Mouse (Mus musculus) lung, adult 2 months (tissue): ENCODE results near the gene Aar2. TPM values are rescaled to one million over a fixed set of nuclear protein-coding genes. Genes with fewer than 3 reads are reported as not detected.

ENCODE experiments used
- DNase-seq: peaks from one replicate; pipeline ENCODE4 v3.0.0; 2022
- H3K4me1 ChIP-seq: fragments of 200-500 bp; 2 replicates; pipeline ENCODE4 v1.6.1; 2011; ENCODE audit warnings: low read length; ENCODE audit not compliant: control insufficient read depth, insufficient read depth
- H3K4me3 ChIP-seq: fragments of 200-500 bp; replicated peaks from 2 replicates; pipeline ENCODE3; 2011; ENCODE audit warnings: low read depth, mild to moderate bottlenecking, control low read depth, low read length; ENCODE audit errors: extremely low read depth
- CTCF ChIP-seq: fragments of 200-500 bp; IDR thresholded peaks from 2 replicates; pipeline ENCODE4 v1.5.1; 2011; ENCODE audit warnings: mild to moderate bottlenecking, low read length, control low read depth; ENCODE audit not compliant: insufficient read depth
- POLR2A ChIP-seq: fragments of 200-500 bp; IDR thresholded peaks from 2 replicates; pipeline ENCODE4 v1.6.1; 2011; ENCODE audit warnings: low read depth, mild to moderate bottlenecking, control low read depth, low read length, borderline replicate concordance; ENCODE audit errors: extremely low read depth
- WGBS: fragments of 180-500 bp; shearing (Covaris S2); methylation state at CpG from one replicate; pipeline ENCODE4 v1.1.7; 2018; 5-methylcytosine and 5-hydroxymethylcytosine counted together
- polyA plus RNA-seq: library from polyadenylated mRNA; depleted of rRNA; stranded (reverse); fragments of >200 nt; gene quantifications from 2 replicates; pipeline ENCODE4 v1.2.3, GENCODE M21; 2012

Aar2 gene
- polyA plus RNA-seq, 1 experiment = 31.3 TPM

DNA sequence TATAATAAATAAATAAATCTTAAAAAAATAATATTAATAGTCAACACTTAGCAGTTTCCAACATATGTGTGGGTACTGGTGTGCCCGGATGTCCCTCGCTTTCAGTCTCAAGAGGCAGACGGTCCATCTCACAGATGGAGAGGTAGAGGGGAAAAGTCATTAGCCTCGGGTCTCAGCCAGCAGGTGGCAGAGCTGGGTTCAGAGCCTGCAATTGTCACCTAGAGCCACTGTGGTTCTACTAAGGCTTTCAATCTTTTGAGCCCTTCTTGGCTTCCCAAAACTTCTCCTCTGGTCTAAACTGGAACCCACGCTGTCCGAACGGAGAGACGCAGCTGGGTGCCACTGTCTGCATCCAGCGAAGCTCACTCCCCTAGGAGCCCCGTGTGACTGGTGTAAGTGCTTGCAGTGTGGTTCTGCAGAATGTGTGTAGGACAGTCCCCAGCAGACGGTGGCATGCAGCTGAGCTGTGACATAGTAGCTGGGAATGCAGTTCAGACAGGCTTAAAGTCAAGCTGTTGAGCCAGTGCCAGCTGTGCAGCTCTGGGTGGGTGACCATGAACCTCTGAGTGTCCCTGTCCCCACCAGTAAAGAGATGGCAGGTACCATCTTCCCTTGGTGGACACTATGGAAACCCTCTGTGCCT, 36.9 kb downstream of the Aar2 start:
- Histone ChIP-seq H3K4me1 (no peaks in the 10 kb centered on the region), H3K4me3 (no peak overlapping the region)
- TF ChIP-seq CTCF (peak; percentile 45), POLR2A (no peak)
- DNase-seq = no peak
- WGBS = 52% methylated on average over 11 of the region's 11 CpGs

DNA sequence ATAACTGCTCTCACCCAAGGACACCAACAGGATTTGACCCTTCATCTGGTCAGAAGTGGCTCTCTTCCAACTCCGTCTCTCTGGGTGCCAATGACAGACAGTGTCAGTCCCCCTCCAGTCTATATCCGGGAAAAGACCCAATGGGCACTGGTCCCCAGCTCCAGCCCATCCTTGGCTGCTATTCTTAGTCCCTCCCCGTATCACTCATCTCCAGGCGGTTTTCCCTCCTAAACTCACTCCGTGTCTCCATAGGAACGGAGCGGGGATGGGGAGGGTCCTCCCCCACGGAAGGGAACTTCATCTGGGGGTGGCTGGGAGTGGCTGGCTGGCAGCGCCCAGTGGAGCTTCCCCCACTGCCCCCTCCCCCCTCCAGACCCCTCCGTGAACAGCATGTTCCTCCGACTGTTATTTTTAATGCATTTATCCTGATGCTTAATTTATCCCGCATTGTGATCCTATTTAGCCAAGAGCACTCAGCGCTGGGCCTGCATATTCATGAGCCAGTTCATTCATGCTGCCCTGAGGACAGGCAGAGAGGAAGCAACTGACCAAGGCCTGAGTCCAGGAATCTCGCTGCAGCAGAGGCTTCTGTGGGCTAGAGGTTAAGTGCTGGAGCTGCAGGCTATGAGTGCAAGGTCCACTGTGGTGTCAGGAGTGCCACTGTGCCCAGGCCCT, 37.5 kb downstream of the Aar2 start:
- Histone ChIP-seq H3K4me3 (no peak overlapping the region), H3K4me1 (no peaks in the 10 kb centered on the region)
- DNase-seq = no peak
- 44% methylated on average over 14 of the region's 14 CpGs for WGBS
- no peak for TF ChIP-seq POLR2A
- no peak for TF ChIP-seq CTCF

DNA sequence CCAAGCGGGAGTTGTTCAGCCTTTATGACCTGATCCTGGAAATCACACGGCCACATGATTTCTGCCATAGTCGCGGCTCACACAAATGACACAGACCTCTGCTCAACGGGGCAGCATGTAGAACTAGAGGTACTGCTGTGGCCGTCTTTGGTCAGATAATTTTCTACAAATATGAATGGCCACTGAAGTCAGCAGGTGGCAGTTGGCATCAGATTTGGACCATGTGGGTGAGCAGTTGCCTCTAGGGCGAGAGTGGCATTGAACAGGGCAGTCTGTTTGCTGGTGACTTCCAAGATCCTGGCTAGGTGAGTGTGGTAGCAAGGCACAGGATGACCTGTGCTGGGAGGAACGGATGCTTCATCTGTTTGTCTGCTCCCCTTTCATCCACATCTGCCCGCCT, 42.1 kb downstream of the Aar2 start:
- TF ChIP-seq CTCF (no peak), POLR2A (no peak)
- H3K4me1 ChIP-seq = no peaks in the 10 kb centered on the region
- no peak overlapping the region for H3K4me3 ChIP-seq
- 87% methylated on average over 9 of the region's 9 CpGs for WGBS
- DNase-seq = no peak

DNA sequence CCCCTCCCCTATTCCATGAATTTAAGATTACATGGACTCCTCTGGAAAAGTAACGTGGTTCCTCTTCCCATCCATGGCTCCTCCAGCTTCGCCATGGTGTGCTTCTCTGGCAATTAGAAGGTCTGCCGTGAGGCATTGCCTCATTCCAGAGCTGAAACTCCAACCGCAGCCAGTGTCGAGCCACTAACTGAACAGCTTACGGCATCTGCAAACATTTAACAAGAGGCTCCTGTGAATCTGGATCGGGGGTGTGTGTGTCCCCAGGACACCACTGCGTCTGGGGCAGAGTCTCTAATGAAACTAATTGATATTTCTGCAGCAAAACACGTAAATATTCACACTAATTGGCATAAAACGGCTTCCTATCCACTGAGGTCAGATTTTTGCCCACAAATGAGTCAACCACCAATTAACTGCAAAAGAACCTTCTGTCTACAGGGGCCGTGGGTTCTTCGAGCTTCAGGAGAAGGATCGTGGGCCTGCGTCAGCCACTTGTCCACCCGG, 47.7 kb downstream of the Aar2 start:
- no peak for TF ChIP-seq POLR2A
- Histone ChIP-seq H3K4me3 (no peak overlapping the region), H3K4me1 (no peaks in the 10 kb centered on the region)
- WGBS = 58% methylated on average over 15 of the region's 15 CpGs
- DNase-seq = no peak

DNA sequence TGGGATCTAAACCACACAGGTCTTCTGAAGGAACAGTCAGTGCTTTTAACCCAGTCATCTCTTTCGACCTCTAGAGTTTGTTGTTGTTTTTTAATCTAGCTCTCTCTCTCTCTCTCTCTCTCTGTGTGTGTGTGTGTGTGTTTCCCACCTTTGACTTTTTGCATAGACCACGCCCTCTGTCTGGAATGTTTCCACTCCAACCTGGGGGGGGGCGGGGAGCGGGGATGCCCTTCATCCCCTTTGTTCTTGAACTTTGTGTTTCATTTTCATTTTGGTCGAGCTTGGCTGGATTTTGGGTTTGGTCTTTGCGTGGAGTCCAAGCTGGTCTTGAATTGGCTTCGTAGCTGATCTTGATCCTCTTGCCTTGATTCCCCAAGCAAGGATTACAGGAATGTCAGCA, 55.2 kb downstream of the Aar2 start:
- DNase-seq = no peak
- H3K4me3 ChIP-seq = no peak overlapping the region
- 66% methylated on average over 7 of the region's 7 CpGs for WGBS
- H3K4me1 ChIP-seq = no peaks in the 10 kb centered on the region
- TF ChIP-seq CTCF = no peak
- TF ChIP-seq POLR2A = no peak

DNA sequence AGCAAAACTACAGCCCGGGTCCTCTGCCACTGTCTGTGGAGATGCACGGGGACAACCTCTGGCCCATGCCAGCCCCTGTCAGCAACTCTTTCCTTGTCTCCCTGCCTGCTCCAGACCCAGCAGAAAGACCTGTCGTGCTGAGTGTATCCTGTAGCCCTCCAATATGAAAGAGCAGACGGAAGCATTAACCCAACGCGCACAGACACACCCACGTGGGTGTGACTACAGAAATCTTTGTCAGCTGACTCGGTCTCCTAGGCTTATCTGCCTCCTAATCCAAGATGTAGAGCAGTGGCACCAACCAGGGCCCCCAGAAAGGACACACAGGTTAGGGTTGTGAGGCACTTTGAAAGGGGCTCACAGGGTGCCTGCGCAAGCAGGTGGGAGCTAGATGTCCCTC, 56.3 kb downstream of the Aar2 start:
- no peaks in the 10 kb centered on the region for H3K4me1 ChIP-seq
- no peak for TF ChIP-seq POLR2A
- no peak for TF ChIP-seq CTCF
- 73% methylated on average over 9 of the region's 9 CpGs for WGBS
- DNase-seq = no peak
- no peak overlapping the region for H3K4me3 ChIP-seq

DNA sequence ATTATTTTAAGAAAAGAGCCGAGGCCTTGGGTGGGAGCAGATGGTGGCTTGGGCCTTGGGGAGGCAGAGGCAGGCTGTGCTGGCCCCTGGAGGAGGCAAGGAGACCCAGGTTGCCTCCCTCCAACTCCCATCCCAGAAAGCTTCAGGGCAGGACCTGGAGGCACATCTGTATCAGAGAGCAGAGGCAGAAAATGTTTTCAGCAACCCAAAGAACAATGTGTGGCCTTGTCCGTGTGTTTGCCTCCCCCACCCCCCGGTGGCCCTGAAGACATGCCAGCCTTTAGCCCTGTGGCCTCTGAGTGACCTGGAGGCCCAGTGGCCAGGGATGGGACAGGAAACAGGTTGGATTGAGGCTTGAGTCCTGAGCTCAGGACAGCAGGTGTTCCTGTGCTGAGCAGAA, 57.8 kb downstream of the Aar2 start:
- WGBS = 56% methylated on average over 3 of the region's 3 CpGs
- DNase-seq = no peak
- no peak overlapping the region for H3K4me3 ChIP-seq
- no peak for TF ChIP-seq CTCF
- TF ChIP-seq POLR2A = no peak
- H3K4me1 ChIP-seq = no peaks in the 10 kb centered on the region

DNA sequence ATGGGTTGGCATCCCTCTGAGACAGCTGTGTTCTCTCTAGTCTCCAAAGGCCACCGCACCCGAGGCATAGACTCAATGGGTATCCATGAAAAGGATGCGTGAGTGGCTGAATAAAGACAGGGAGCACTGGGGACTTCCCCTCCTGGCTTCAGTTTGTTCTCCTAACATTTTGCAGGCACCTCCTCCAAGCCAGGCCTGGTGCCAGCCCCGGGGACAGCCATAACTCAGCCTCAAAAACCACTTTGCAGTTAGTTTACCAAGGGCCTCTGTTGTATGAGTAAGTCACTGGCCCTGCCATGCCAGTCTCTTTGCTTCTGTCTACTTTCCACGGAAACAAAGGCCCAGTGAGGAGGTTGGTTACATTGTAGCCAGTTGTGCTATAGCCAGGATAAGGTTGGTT, 58.6 kb downstream of the Aar2 start:
- no peak for DNase-seq
- H3K4me1 ChIP-seq = no peaks in the 10 kb centered on the region
- TF ChIP-seq CTCF (no peak), POLR2A (no peak)
- WGBS = 64% methylated on average over 5 of the region's 5 CpGs
- no peak overlapping the region for H3K4me3 ChIP-seq

DNA sequence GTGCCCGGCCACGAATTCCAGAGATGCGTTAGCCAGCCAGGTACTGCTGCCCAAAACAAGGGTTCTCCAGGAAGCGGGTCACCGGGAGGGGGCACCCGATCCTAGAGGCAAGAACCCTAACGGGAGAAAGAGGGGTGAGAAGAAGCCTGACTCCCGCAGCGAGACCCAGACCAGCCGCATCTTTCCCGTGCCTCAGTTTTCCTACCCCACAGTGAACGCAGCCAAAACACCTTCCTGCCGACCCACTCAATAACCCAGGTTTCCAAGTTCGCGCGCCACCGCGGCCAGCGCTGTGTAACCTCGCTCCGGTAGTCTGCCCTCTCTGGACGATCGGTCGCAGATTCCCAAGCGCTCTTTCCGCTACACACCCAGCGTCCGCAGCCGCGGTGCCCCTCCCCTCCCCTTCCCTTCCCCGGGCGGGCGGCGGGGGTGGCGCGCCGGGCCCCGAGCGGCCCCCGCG, 65.7 kb downstream of the Aar2 start:
- peaks cover 3% of the 10 kb centered on the region; the same call in 1 of the 2 replicates for H3K4me1 ChIP-seq
- peak overlapping the region; percentile 36 for H3K4me3 ChIP-seq
- WGBS = 2% methylated on average over 41 of the region's 41 CpGs
- peak; percentile 36 for DNase-seq
- TF ChIP-seq CTCF = peak; percentile 26; the same call in 1 of the 2 replicates
- no peak for TF ChIP-seq POLR2A
